Mouse (Mus musculus) bone marrow, adult 2 months (tissue): Measurements from ENCODE around the gene Olfr1053.

Source experiments
- CTCF ChIP-seq: fragments of 200-500 bp; IDR thresholded peaks from 2 replicates; pipeline ENCODE4 v1.5.1; 2011; ENCODE audit warnings: low read length, control low read depth; ENCODE audit not compliant: control insufficient read depth, insufficient read depth
- POLR2A ChIP-seq: fragments of 200-500 bp; IDR thresholded peaks from 2 replicates; pipeline ENCODE4 v1.6.1; 2011; ENCODE audit warnings: low read depth, mild to moderate bottlenecking, control low read depth, low read length, borderline replicate concordance; ENCODE audit not compliant: control insufficient read depth

DNA sequence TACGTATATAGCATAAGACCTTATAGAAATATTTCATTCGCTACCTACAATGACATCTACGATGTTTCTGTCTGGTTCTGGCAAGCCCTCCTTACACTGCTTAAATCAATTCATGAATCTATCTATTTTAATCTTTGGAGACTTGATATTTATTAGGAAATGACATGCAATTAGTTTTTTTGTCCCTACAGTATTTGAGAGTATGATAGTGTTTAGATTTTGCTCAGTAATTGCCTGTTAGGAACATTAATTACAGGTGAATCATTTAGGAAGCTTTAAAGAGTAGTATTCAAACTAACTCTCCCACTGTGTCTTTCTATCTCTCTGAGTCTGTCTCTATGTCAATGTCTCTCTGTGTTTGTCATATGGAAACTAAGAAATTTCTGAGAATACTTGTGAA lies 20.2 kb upstream of the Olfr1053 start, which contains the start of gene Olfr1054:
- TF ChIP-seq POLR2A = no peak
- TF ChIP-seq CTCF = no peak
